Mouse (Mus musculus) frontal cortex, postnatal 36 days (tissue): Measurements from ENCODE around the gene Foxj3.

ENCODE experiments used
- DNase-seq, 2 experiments: peaks; one replicate each; pipeline ENCODE4 v3.0.0; 2022; ENCODE audit warnings: low spot score in 2 of 2

Gene Foxj3

GRCm38 (mm10) chr4:119637176-119637845 lies 100.5 kb downstream of the Foxj3 start, which contains the start of gene Guca2a:
Guca2a (plus strand) TSS chr4:119637704.
- no peak for DNase-seq

GRCm38 (mm10) chr4:119637946-119638345 lies 101.1 kb downstream of the Foxj3 start:
- no peak for DNase-seq

- DNase-seq = no peak
Observed at GRCm38 (mm10) chr4:119638656-119639055, 101.9 kb downstream of the Foxj3 start.

- no peak for DNase-seq
Observed at GRCm38 (mm10) chr4:119642666-119643065, 105.9 kb downstream of the Foxj3 start.

- DNase-seq = no peak
Observed at GRCm38 (mm10) chr4:119657011-119657410, 120.2 kb downstream of the Foxj3 start.

- no peak for DNase-seq
Observed at GRCm38 (mm10) chr4:119658246-119658645, 121.4 kb downstream of the Foxj3 start.

GRCm38 (mm10) chr4:119658731-119659130 lies 121.9 kb downstream of the Foxj3 start, which contains the start of gene Guca2b:
Guca2b (minus strand) TSS chr4:119658954.
- no peak for DNase-seq

- DNase-seq = no peak
Observed at GRCm38 (mm10) chr4:119660007-119660406, 123.2 kb downstream of the Foxj3 start.

- no peak for DNase-seq
Observed at GRCm38 (mm10) chr4:119662151-119662550, 125.3 kb downstream of the Foxj3 start.

GRCm38 (mm10) chr4:119662976-119663375 lies 126.2 kb downstream of the Foxj3 start:
- DNase-seq = peak in 1 of 2 experiments; percentile 33

GRCm38 (mm10) chr4:119663409-119664095 lies 126.7 kb downstream of the Foxj3 start:
- no peak for DNase-seq

GRCm38 (mm10) chr4:119665166-119665565 lies 128.4 kb downstream of the Foxj3 start:
- DNase-seq = no peak

- DNase-seq = no peak
Observed at GRCm38 (mm10) chr4:119666116-119666515, 129.3 kb downstream of the Foxj3 start.

GRCm38 (mm10) chr4:119667454-119667853 lies 130.7 kb downstream of the Foxj3 start:
- DNase-seq = peak in 1 of 2 experiments; percentile 20

GRCm38 (mm10) chr4:119668185-119668584 lies 131.4 kb downstream of the Foxj3 start:
- no peak for DNase-seq

- DNase-seq = no peak
Observed at GRCm38 (mm10) chr4:119668596-119668995, 131.8 kb downstream of the Foxj3 start.

GRCm38 (mm10) chr4:119669356-119670209 lies 132.8 kb downstream of the Foxj3 start:
- no peak for DNase-seq

GRCm38 (mm10) chr4:119670210-119670555 lies 133.4 kb downstream of the Foxj3 start:
- no peak for DNase-seq

GRCm38 (mm10) chr4:119670736-119671135 lies 133.9 kb downstream of the Foxj3 start:
- DNase-seq = no peak

GRCm38 (mm10) chr4:119671164-119671563 lies 134.4 kb downstream of the Foxj3 start:
- DNase-seq = no peak

GRCm38 (mm10) chr4:119672685-119673084 lies 135.9 kb downstream of the Foxj3 start:
- DNase-seq = peak in 1 of 2 experiments; percentile 30
